Mouse (Mus musculus): ENCODE data around the gene Gm6583. TPM values are rescaled to one million over a fixed set of nuclear protein-coding genes. Genes with fewer than 3 reads are reported as not detected.
"Not testable (repeated sequence)": the region's sequence is repeated elsewhere in the genome, so short reads cannot be mapped to it uniquely, and the experiment has no call there.

The Gm6583 gene
- total RNA-seq, 2 experiments from 2014 or later: not detected

DNA sequence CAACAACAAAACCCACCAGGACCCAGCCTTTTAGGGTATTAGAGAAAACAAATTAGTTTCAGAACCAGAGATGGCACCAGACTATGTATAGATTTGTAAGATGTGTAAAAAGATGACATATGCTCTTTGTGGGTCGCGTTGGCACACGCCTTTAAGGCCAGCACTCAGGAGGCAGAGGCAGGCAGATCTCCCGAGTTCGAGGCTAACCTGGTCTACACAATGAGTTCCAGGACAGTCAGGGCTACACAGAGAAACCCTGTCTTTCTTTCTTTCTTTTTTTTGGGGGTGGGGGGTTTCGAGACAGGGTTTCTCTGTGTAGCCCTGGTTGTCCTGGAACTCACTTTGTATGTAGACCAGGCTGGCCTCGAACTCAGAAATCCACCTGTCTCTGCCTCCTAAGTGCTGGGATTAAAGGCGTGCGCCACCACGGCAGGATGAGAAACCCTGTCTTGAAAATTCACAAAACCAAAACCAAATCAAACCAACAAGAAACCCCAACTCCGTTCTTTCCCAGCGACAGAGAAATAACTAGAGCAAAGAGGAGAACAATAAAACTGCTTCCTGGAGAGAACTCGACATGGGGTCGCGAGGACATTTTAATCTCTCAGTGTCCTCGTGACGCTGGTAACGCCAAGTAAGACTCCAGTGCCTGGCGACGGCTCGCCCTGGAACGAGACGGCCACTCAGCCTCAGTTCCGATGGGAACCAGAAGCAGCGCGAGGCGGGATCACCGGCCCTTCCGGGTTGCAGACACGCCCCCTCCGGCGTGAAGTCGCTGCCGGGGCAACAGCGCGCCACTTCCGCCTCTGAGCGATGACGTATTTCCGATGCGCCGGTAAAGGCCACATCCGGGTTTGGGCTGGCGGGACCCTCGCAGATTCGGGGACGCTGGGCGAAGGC is 30.0 kb downstream of the Gm6583 start, which contains the start of gene Tfip11:
Gene Tfip11 (plus strand): TSS at position 813 of the 900 bp plus-strand sequence.
- DNase-seq (ENCODE audit: low spot score in 2 of 2): peak; percentile 92 to 98

DNA sequence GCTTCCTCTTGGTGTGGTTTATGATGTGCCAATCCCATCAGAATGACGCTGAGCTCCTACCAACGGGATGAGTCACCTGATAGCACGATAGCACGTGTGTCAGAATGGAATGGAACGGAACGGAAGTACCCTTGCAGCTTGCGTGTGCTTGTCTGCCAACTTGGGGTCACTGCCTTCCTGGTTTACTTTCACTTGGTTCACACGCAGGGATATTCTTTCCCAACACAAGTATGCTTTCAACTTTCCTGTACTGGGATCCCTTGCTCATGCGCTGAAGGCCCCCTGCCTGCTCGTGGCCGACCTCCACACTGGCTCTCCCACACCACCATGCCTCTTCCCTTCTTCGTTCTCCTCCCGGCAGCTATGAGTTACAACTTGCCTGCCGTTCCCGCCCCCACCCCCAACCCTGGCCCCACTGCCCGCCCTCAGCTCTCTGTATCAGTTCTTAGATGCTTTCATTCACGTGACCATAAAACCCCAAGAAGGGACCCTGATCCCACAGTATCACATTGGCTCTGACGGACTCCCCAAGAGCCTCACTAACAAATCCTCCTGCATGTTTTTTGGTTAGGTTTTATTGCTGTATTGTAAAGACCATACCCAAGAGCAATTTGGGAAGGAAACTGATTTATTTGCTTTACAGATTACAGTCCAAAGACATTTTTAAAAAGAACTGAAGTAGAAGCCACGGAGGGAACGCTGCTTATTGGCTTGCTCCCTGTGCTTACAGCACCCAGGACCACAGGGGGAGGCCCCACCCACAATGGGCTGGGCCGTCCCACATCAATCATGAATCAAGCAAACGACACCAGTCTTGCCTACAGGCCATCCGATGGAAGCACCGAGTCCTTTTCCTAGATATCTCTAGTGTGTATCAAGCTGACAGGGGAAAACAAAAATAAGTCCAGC is 30.9 kb downstream of the Gm6583 start:
- no peak for DNase-seq (ENCODE audit: low spot score in 2 of 2)

DNA sequence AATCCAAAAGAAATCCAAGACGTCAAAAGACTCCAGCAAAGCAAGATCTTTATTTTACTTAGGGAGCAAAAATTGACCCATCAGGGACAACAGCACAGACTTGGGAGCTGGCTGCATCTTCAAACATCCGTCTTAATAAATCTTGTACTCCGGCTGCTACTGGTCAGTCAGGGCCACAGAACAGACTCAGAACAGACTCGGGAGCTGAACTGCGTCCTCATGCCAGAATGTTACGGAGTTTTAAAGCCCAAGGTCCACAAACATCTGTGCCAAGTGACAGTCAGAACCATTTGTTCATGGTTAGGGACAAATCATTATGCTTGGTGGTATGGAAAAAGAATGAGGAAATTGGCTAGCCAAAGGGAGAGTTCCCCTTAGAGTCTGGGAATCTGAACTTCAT is 32.6 kb downstream of the Gm6583 start:
- no peak for DNase-seq (ENCODE audit: low spot score in 2 of 2)

DNA sequence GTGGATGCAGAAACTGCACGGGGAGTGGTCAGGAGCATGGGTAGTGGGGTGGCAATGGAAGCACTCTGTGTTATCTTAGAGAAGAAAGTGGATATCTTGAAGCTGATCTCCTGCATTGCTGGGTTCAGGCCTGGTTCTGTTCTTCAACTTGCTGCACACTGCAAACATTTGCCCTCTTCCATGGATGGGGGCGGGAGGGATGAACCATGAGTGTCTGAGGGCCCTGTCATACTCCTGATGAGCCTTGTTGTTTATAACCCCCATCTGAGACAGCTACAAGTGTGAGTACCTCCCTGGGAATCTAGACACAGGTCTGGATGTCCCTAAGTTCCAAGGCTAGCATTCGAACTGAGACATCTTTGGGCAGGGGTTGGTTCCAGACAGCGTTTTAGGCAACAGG is 34.5 kb downstream of the Gm6583 start:
- no peak for DNase-seq (ENCODE audit: low spot score in 2 of 2)

DNA sequence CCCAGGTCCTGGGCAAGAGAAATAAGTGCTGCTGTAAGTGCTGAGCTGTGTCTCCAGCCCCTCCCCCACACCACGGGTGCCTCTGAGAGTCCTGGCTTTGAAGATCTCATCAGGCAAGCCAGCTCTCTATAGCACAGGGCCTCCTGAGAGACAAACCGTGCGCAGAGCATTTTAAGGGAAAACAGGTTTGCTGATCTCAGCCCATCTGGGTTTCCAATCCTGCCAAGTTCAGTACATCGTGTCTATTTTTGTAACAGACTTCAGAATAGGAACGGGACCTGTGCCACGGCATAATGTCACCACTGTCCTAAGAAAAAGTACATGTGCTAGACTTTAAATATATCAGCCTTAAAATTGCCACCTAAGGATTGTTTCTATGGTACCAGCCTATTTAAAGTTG is 34.9 kb downstream of the Gm6583 start:
- DNase-seq (ENCODE audit: low spot score in 2 of 2): peak; percentile 79 to 93

DNA sequence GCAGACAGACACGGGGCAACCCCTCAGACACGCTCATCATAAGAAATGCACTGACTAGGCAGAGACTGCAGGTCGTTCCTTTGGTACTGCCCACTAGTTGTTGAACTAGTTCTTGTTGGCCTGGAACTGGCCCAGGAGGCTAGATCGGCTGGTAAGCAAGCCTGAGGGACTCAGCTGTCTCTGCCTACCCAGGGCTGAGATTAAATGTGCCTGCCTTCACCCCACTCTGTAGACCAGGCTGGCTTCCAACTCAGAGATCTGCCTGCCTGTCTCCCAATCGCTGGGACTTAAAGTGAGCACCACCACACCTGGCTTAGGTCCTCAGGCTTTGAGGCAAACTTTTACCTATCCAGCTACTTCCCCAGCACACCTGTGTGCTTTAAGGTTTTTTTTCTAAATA is 35.5 kb downstream of the Gm6583 start:
- peak in 1 of 2 experiments; percentile 29 for DNase-seq (ENCODE audit: low spot score in 2 of 2)

DNA sequence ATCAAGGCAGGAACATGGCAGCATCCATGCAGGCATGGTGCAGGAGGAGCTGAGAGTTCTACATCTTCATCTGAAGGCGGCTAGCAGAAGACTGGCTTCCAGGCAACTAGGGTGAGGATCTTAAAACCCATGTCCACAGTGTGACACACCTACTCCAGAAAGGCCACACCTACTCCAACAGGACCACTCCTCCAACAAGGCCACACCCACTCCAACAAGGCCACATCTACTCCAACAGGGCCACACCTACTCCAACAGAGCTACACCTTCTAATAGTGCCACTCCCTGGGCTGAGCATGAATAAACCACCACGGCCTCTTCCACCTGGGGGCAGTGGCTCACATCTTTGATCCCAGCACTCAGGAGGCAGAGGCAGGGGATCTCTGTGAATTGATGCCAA is 36.5 kb downstream of the Gm6583 start:
- DNase-seq (ENCODE audit: low spot score in 2 of 2): not testable (repeated sequence)

DNA sequence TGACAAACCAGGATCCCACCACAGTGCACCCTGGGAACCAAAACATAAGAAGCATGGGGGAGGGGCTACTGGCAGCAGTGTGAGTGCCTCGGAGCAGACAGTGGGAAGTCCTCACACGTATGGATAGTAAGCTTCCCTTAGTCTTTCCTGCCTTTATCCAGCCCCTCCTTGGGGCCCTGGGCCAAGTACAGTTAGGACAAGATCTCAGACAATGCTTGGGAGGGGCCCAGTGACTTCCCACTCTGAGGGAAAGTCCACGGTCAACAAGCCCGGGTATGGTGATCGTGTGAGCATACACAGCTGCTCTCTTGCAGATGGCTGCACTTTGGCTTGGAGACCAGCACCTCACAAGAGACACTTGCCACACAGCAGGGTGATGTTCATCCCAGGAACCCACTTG is 38.5 kb downstream of the Gm6583 start:
- DNase-seq (ENCODE audit: low spot score in 2 of 2): no peak

DNA sequence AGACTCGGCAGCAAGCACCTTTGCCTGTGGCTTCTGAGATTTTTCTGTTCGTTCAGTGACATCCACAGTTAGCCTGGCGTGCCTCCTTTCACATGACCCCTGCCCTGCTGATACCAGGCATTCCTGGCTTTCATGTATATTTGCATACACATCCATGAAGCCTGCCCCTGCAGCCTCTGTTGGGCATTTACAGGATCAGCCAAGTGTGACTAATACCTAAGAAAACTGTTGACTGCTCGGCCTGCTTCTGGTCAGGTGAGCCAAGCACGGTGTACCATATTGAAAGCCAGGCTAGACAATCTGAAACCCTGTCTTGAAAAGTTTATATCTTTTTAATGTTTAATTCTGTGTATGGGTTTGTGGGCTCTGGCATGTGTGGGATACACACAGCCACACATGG is 39.4 kb downstream of the Gm6583 start:
- DNase-seq (ENCODE audit: low spot score in 2 of 2): no peak

DNA sequence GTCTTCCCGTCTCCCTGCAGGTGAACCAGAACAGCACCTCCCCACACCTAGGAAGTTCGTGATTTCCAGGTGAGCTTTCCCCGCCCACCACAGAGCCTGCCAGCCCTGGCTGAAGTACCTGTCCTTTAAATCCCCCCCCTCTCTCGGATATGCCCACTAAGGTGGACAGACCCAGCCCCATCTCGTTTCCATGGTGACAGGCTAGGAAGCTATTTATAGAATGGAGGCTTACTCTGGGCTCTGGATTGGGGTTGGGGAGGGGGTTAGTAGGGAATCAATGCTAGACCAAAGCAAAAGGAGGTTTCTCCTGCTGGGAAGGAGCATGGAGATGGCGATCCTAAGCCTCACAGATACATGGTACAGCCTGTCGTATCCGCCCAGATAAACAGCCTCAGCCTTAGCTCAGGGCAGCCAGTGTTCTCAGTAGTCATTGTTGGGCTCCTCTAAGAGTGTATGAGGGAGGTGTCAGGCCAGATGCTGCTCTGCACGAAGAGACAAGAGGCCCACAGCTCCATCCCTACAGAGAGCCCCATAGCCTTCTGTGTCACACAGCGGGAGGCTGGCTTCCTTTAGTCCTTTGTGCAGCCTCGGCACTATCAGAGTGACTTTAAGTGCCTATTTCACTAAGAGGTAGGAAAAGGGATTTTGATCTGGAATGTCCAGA is 42.5 kb downstream of the Gm6583 start:
- no peak for DNase-seq (ENCODE audit: low spot score in 2 of 2)

DNA sequence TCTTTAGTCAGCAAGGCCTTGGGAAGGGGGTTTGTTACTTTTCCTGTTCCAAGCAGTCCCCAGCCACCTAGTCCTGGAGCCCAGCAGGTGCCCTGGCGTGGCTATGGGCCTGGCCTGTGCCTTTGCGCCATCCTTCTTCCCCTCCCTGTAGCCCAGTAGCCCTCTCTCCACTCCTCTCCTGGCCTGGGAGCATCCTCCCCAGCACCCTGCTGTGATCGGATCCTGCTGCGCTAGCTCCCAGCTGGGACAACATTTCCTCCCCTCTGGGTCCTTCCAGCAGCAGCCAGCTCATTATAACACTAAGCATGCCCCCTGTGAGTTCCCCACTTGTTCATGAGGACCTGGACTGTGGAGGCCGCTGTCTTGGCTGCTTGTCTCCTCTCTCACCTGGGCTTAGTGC is 50.0 kb downstream of the Gm6583 start:
- DNase-seq (ENCODE audit: low spot score in 2 of 2): no peak

Other genes with a start within 250 kb of the Gm6583 start
- gene Cryba4, start 103.5 kb downstream of the Gm6583 start, total RNA-seq (2021): 1 to 10 TPM in 1 of 2 experiments, not detected in 1; 1.0 TPM
- 1 to 10 TPM; 8.5 to 9.2 TPM for gene Crybb1, start 100.2 kb downstream of the Gm6583 start, total RNA-seq (2021)
- 10 to 100 TPM; 37.0 to 40.5 TPM for gene Tpst2, start 79.3 kb downstream of the Gm6583 start, total RNA-seq (2021)
- 10 to 100 TPM; 38.8 to 42.0 TPM for gene Tfip11, start 29.7 kb downstream of the Gm6583 start, total RNA-seq (2021)
- gene Srrd, start 13.0 kb downstream of the Gm6583 start, total RNA-seq (2021): 10 to 100 TPM; 19.0 to 22.6 TPM
- 10 to 100 TPM; 29.4 to 30.7 TPM for gene Hps4, start 12.9 kb downstream of the Gm6583 start, total RNA-seq (2021)
- gene Asphd2, start 38.8 kb upstream of the Gm6583 start, total RNA-seq (2021): 100 to 1,000 TPM; 212 to 229 TPM
- not detected for gene Gm6588, start 93.4 kb upstream of the Gm6583 start, total RNA-seq (2021)
- gene Sez6l, start 221.2 kb upstream of the Gm6583 start, total RNA-seq (2021): 100 to 1,000 TPM; 226 to 228 TPM

Measured in layer of hippocampus, adult 18-20 months (tissue).